Mouse (Mus musculus): ENCODE measurements around the gene Srxn1. TPM values are rescaled to one million over a fixed set of nuclear protein-coding genes. Genes with fewer than 3 reads are reported as not detected.

Gene Srxn1
- polyA plus RNA-seq, 2 experiments = 9.5 to 11.2 TPM

GRCm38 (mm10) chr2:152068660-152069433, 36.5 kb upstream of the Srxn1 start:
- Histone ChIP-seq H3K36me3 (ENCODE audit: control insufficient read depth, insufficient read depth, low read length) (no peaks in the 10 kb centered on the region), H3K4me1 (ENCODE audit: control insufficient read depth, insufficient read depth, low read length) (no peaks in the 10 kb centered on the region), H3K27me3 (ENCODE audit: control insufficient read depth, insufficient read depth, low read length) (no peaks in the 10 kb centered on the region), H3K4me2 (replicated peaks; ENCODE audit: low read depth, low read length, severe bottlenecking) (no peak overlapping the region), H3K27ac (replicated peaks; ENCODE audit: low read depth, low read length) (no peak overlapping the region), H3K9ac (ENCODE audit: low read depth, low read length, severe bottlenecking) (no peak overlapping the region), H3K4me3 (replicated peaks; ENCODE audit: low read length) (no peak overlapping the region), H3K9me3 (ENCODE audit: control insufficient read depth, low read length) (no peaks in the 10 kb centered on the region)
- WGBS = 54% methylated on average over 10 of the region's 11 CpGs
- ATAC-seq (ENCODE audit: low FRiP score, low read depth) (no peak), DNase-seq (ENCODE audit: low spot score) (no peak)
- TF ChIP-seq POLR2A (IDR thresholded peaks at IDR 0.05; ENCODE audit: borderline replicate concordance, extremely low read depth, insufficient read depth, insufficient read length) = no peak

- Histone ChIP-seq H3K27me3 (ENCODE audit: control insufficient read depth, insufficient read depth, low read length) (no peaks in the 10 kb centered on the region), H3K36me3 (ENCODE audit: control insufficient read depth, insufficient read depth, low read length) (no peaks in the 10 kb centered on the region), H3K9ac (ENCODE audit: low read depth, low read length, severe bottlenecking) (no peak overlapping the region), H3K4me1 (ENCODE audit: control insufficient read depth, insufficient read depth, low read length) (no peaks in the 10 kb centered on the region), H3K4me2 (replicated peaks; ENCODE audit: low read depth, low read length, severe bottlenecking) (no peak overlapping the region), H3K27ac (replicated peaks; ENCODE audit: low read depth, low read length) (no peak overlapping the region), H3K4me3 (replicated peaks; ENCODE audit: low read length) (no peak overlapping the region), H3K9me3 (ENCODE audit: control insufficient read depth, low read length) (no peaks in the 10 kb centered on the region)
- DNase-seq (ENCODE audit: low spot score) (no peak), ATAC-seq (ENCODE audit: low FRiP score, low read depth) (no peak)
- TF ChIP-seq POLR2A (IDR thresholded peaks at IDR 0.05; ENCODE audit: borderline replicate concordance, extremely low read depth, insufficient read depth, insufficient read length) = no peak
- 62% methylated on average over 9 of the region's 9 CpGs for WGBS
Observed at GRCm38 (mm10) chr2:152069434-152069786, 35.9 kb upstream of the Srxn1 start.

GRCm38 (mm10) chr2:152069941-152070340, 35.4 kb upstream of the Srxn1 start:
- DNase-seq (ENCODE audit: low spot score) = no peak
- Histone ChIP-seq H3K27me3 (ENCODE audit: control insufficient read depth, insufficient read depth, low read length) (no peaks in the 10 kb centered on the region), H3K27ac (replicated peaks; ENCODE audit: low read depth, low read length) (no peak overlapping the region), H3K36me3 (ENCODE audit: control insufficient read depth, insufficient read depth, low read length) (no peaks in the 10 kb centered on the region), H3K9me3 (ENCODE audit: control insufficient read depth, low read length) (no peaks in the 10 kb centered on the region), H3K4me2 (replicated peaks; ENCODE audit: low read depth, low read length, severe bottlenecking) (no peak overlapping the region), H3K9ac (ENCODE audit: low read depth, low read length, severe bottlenecking) (no peak overlapping the region), H3K4me1 (ENCODE audit: control insufficient read depth, insufficient read depth, low read length) (no peaks in the 10 kb centered on the region), H3K4me3 (replicated peaks; ENCODE audit: low read length) (no peak overlapping the region)
- TF ChIP-seq POLR2A (IDR thresholded peaks at IDR 0.05; ENCODE audit: borderline replicate concordance, extremely low read depth, insufficient read depth, insufficient read length) = no peak
- 52% methylated on average over 2 of the region's 2 CpGs for WGBS
- ATAC-seq (ENCODE audit: low FRiP score, low read depth) = no peak

DNA sequence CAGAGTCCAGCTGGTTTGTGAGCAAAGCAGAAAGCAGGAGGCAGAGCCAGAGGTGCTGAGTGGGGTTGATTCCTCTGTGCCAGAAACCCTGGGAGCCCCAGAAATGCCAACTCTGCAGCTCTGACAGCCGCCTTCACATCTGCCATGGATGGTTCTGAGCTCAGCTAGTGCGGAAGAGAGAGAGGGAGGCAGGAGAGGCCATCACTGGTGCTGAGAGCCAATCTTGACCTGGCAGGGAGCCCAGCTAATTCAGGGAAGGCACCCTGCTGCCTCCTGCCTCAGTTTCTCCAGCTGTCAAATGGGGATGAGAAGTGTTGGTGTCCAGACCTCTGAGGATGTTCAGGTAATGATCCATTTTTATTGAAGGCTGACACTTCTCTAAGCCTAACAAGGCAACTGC, 30.8 kb upstream of the Srxn1 start:
- Histone ChIP-seq H3K27ac (replicated peaks; ENCODE audit: low read depth, low read length) (no peak overlapping the region), H3K9ac (ENCODE audit: low read depth, low read length, severe bottlenecking) (no peak overlapping the region), H3K9me3 (ENCODE audit: control insufficient read depth, low read length) (no peaks in the 10 kb centered on the region), H3K4me1 (ENCODE audit: control insufficient read depth, insufficient read depth, low read length) (no peaks in the 10 kb centered on the region), H3K4me2 (replicated peaks; ENCODE audit: low read depth, low read length, severe bottlenecking) (no peak overlapping the region), H3K27me3 (ENCODE audit: control insufficient read depth, insufficient read depth, low read length) (peaks cover 7% of the 10 kb centered on the region; the same call in 1 of the 2 replicates), H3K36me3 (ENCODE audit: control insufficient read depth, insufficient read depth, low read length) (no peaks in the 10 kb centered on the region), H3K4me3 (replicated peaks; ENCODE audit: low read length) (no peak overlapping the region)
- 71% methylated on average over 2 of the region's 2 CpGs for WGBS
- TF ChIP-seq POLR2A (IDR thresholded peaks at IDR 0.05; ENCODE audit: borderline replicate concordance, extremely low read depth, insufficient read depth, insufficient read length) = no peak
- no peak for ATAC-seq (ENCODE audit: low FRiP score, low read depth)
- DNase-seq (ENCODE audit: low spot score) = no peak

- H3K36me3 ChIP-seq (ENCODE audit: control insufficient read depth, insufficient read depth, low read length) = no peaks in the 10 kb centered on the region
- no peak overlapping the region for H3K4me2 ChIP-seq (replicated peaks; ENCODE audit: low read depth, low read length, severe bottlenecking)
- no peak for DNase-seq (ENCODE audit: low spot score)
- H3K4me3 ChIP-seq (replicated peaks; ENCODE audit: low read length) = no peak overlapping the region
- no peaks in the 10 kb centered on the region for H3K9me3 ChIP-seq (ENCODE audit: control insufficient read depth, low read length)
- no peak overlapping the region for H3K9ac ChIP-seq (ENCODE audit: low read depth, low read length, severe bottlenecking)
- no peak for ATAC-seq (ENCODE audit: low FRiP score, low read depth)
- no peaks in the 10 kb centered on the region for H3K4me1 ChIP-seq (ENCODE audit: control insufficient read depth, insufficient read depth, low read length)
- WGBS = 44% methylated on average over 9 of the region's 9 CpGs
- no peak overlapping the region for H3K27ac ChIP-seq (replicated peaks; ENCODE audit: low read depth, low read length)
- no peak for TF ChIP-seq POLR2A (IDR thresholded peaks at IDR 0.05; ENCODE audit: borderline replicate concordance, extremely low read depth, insufficient read depth, insufficient read length)
- H3K27me3 ChIP-seq (ENCODE audit: control insufficient read depth, insufficient read depth, low read length) = peaks cover 16% of the 10 kb centered on the region
Observed at GRCm38 (mm10) chr2:152075294-152075889, 29.9 kb upstream of the Srxn1 start.
